Mouse (Mus musculus): ENCODE measurements around the gene Stag2. TPM values are rescaled to one million over a fixed set of nuclear protein-coding genes. Genes with fewer than 3 reads are reported as not detected.
A peak's percentile ranks its signal among the peaks of the same experiment; 100 is the strongest.

The Stag2 gene
- polyA plus RNA-seq, 1 experiment from 2014 or later: 56.2 TPM

GRCm38 (mm10) chrX:42320424-42320823 lies 171.3 kb downstream of the Stag2 start:
- DNase-seq (ENCODE audit: low spot score) (no peak), ATAC-seq (ENCODE audit: low read depth) (no peak)
- Histone ChIP-seq H3K27me3 (replicated peaks; ENCODE audit: control insufficient read depth, insufficient read depth, low read length) (no peaks in the 10 kb centered on the region), H3K4me1 (ENCODE audit: control insufficient read depth, insufficient read depth, low read length) (no peaks in the 10 kb centered on the region), H3K27ac (replicated peaks; ENCODE audit: low read depth, low read length) (no peak overlapping the region), H3K4me2 (ENCODE audit: low read depth, low read length) (no peak overlapping the region), H3K9ac (ENCODE audit: low read depth, low read length) (no peak overlapping the region), H3K9me3 (ENCODE audit: control insufficient read depth, low read length) (no peaks in the 10 kb centered on the region), H3K4me3 (ENCODE audit: low read depth, low read length) (no peak overlapping the region), H3K36me3 (ENCODE audit: control insufficient read depth, insufficient read depth, low read length) (no peaks in the 10 kb centered on the region)
- 52% methylated on average over 5 of the region's 5 CpGs for WGBS

GRCm38 (mm10) chrX:42321200-42321773 lies 172.2 kb downstream of the Stag2 start:
- DNase-seq (ENCODE audit: low spot score) (peak; percentile 23), ATAC-seq (ENCODE audit: low read depth) (no peak)
- Histone ChIP-seq H3K36me3 (ENCODE audit: control insufficient read depth, insufficient read depth, low read length) (no peaks in the 10 kb centered on the region), H3K9ac (ENCODE audit: low read depth, low read length) (no peak overlapping the region), H3K27ac (replicated peaks; ENCODE audit: low read depth, low read length) (no peak overlapping the region), H3K9me3 (ENCODE audit: control insufficient read depth, low read length) (no peaks in the 10 kb centered on the region), H3K4me1 (ENCODE audit: control insufficient read depth, insufficient read depth, low read length) (no peaks in the 10 kb centered on the region), H3K27me3 (replicated peaks; ENCODE audit: control insufficient read depth, insufficient read depth, low read length) (no peaks in the 10 kb centered on the region), H3K4me2 (ENCODE audit: low read depth, low read length) (no peak overlapping the region), H3K4me3 (ENCODE audit: low read depth, low read length) (no peak overlapping the region)
- 37% methylated on average over 9 of the region's 9 CpGs for WGBS

GRCm38 (mm10) chrX:42324848-42325247 lies 175.7 kb downstream of the Stag2 start:
- no peak overlapping the region for H3K4me3 ChIP-seq (ENCODE audit: low read depth, low read length)
- DNase-seq (ENCODE audit: low spot score) (no peak), ATAC-seq (ENCODE audit: low read depth) (no peak)
- H3K27ac ChIP-seq (replicated peaks; ENCODE audit: low read depth, low read length): no peak overlapping the region
- WGBS: 65% methylated on average over 3 of the region's 3 CpGs
- no peak overlapping the region for H3K4me2 ChIP-seq (ENCODE audit: low read depth, low read length)
- H3K4me1 ChIP-seq (ENCODE audit: control insufficient read depth, insufficient read depth, low read length): no peaks in the 10 kb centered on the region
- H3K9me3 ChIP-seq (ENCODE audit: control insufficient read depth, low read length): no peaks in the 10 kb centered on the region
- H3K27me3 ChIP-seq (replicated peaks; ENCODE audit: control insufficient read depth, insufficient read depth, low read length): no peaks in the 10 kb centered on the region
- H3K36me3 ChIP-seq (ENCODE audit: control insufficient read depth, insufficient read depth, low read length): no peaks in the 10 kb centered on the region
- H3K9ac ChIP-seq (ENCODE audit: low read depth, low read length): no peak overlapping the region

Other genes starting within 250 kb of the Stag2 start
- 78.3 and 85.3 TPM in 2 replicates for gene Thoc2, start 228.6 kb upstream of the Stag2 start, polyA plus RNA-seq (2014; fragmentation: Nextera tagmentation; extraction: Ambion mirVana)
- gene Xiap, start 89.6 kb upstream of the Stag2 start, polyA plus RNA-seq (2014; fragmentation: Nextera tagmentation; extraction: Ambion mirVana): 17.6 and 18.1 TPM in 2 replicates

Data from embryonic facial prominence, embryonic 14.5 days (tissue).